Mouse (Mus musculus) lung, embryonic 16.5 days (tissue): ENCODE data around the gene Gm1043. TPM values are rescaled to one million over a fixed set of nuclear protein-coding genes. Genes with fewer than 3 reads are reported as not detected.

Experiments
- ATAC-seq: fragments of 200-750 bp; cut with Nextera tagmentation; 2 replicates; pipeline ENCODE4 v1.8.0; 2017; ENCODE audit warnings: low read depth, mild to moderate bottlenecking, moderate library complexity
- H3K27ac ChIP-seq: fragments of 300-500 bp; sonication (generic); 2 replicates; pipeline ENCODE4 v1.5.1; 2014; ENCODE audit warnings: mild to moderate bottlenecking, control low read depth, low read length
- H3K27me3 ChIP-seq: fragments of 300-500 bp; sonication (generic); 2 replicates; pipeline ENCODE4 v1.6.1; 2014; ENCODE audit warnings: low read depth, low read length, mixed read lengths; ENCODE audit not compliant: control insufficient read depth, insufficient read depth
- H3K36me3 ChIP-seq: fragments of 300-500 bp; sonication (generic); 2 replicates; pipeline ENCODE4 v1.6.1; 2014; ENCODE audit warnings: low read length; ENCODE audit not compliant: control insufficient read depth, insufficient read depth
- H3K4me1 ChIP-seq: fragments of 300-500 bp; sonication (generic); replicated peaks from 2 replicates; pipeline ENCODE4 v1.6.1; 2014; ENCODE audit warnings: low read length, mixed read lengths; ENCODE audit not compliant: control insufficient read depth, insufficient read depth
- H3K4me2 ChIP-seq: fragments of 300-500 bp; sonication (generic); 2 replicates; pipeline ENCODE4 v1.6.1; 2014; ENCODE audit warnings: low read depth, low read length, control low read depth
- H3K4me3 ChIP-seq: fragments of 300-500 bp; sonication (generic); 2 replicates; pipeline ENCODE4 v1.5.1; 2014; ENCODE audit warnings: mild to moderate bottlenecking, low read length, control low read depth
- H3K9ac ChIP-seq: fragments of 300-500 bp; sonication (generic); 2 replicates; pipeline ENCODE4 v1.6.1; 2014; ENCODE audit warnings: low read length, control low read depth
- H3K9me3 ChIP-seq: fragments of 300-500 bp; sonication (generic); 2 replicates; pipeline ENCODE4 v1.6.1; 2016; ENCODE audit warnings: low read length; ENCODE audit not compliant: control insufficient read depth
- WGBS: fragments of 180-500 bp; shearing (Covaris S2); extraction: QIAGEN DNeasy Blood & Tissue Kit; methylation state at CpG from one replicate; pipeline ENCODE4 v1.1.7; 2014; 5-methylcytosine and 5-hydroxymethylcytosine counted together
- polyA plus RNA-seq: library from polyadenylated mRNA; unstranded; fragments of >200 nt; fragmentation: Nextera tagmentation; extraction: Ambion mirVana; gene quantifications from 2 replicates; pipeline ENCODE4 v1.2.1, GENCODE M21; 2015

The Gm1043 gene
- polyA plus RNA-seq, 1 experiment from 2014 or later: not detected

- peak overlapping the region; percentile 52 for H3K4me3 ChIP-seq
- H3K9me3 ChIP-seq: no peaks in the 10 kb centered on the region; the same call in 1 of the 2 replicates
- peak overlapping the region; percentile 59 for H3K4me2 ChIP-seq
- H3K36me3 ChIP-seq: no peaks in the 10 kb centered on the region
- peak overlapping the region; percentile 46 for H3K9ac ChIP-seq
- no peak overlapping the region for H3K27ac ChIP-seq
- peaks cover 60% of the 10 kb centered on the region for H3K27me3 ChIP-seq
- WGBS: 1% methylated on average over 29 of the region's 37 CpGs
- H3K4me1 ChIP-seq: peaks cover 8% of the 10 kb centered on the region
- ATAC-seq: no peak
Observed at GRCm38 (mm10) chr5:37246138-37246910, 161.2 kb downstream of the Gm1043 start.

- Histone ChIP-seq H3K36me3 (no peaks in the 10 kb centered on the region), H3K4me1 (no peaks in the 10 kb centered on the region; the same call in 1 of the 2 replicates), H3K4me3 (no peak overlapping the region), H3K9ac (no peak overlapping the region), H3K4me2 (no peak overlapping the region), H3K27me3 (peaks cover 49% of the 10 kb centered on the region), H3K9me3 (no peaks in the 10 kb centered on the region), H3K27ac (no peak overlapping the region)
- ATAC-seq: no peak
- 33% methylated on average over 4 of the region's 4 CpGs for WGBS
Observed at GRCm38 (mm10) chr5:37247456-37247855, 162.3 kb downstream of the Gm1043 start.

- no peaks in the 10 kb centered on the region; the same call in 1 of the 2 replicates for H3K4me1 ChIP-seq
- WGBS: 63% methylated on average over 3 of the region's 3 CpGs
- no peaks in the 10 kb centered on the region for H3K36me3 ChIP-seq
- H3K27me3 ChIP-seq: peaks cover 35% of the 10 kb centered on the region
- no peak overlapping the region for H3K9ac ChIP-seq
- no peak for ATAC-seq
- H3K4me3 ChIP-seq: no peak overlapping the region
- no peaks in the 10 kb centered on the region for H3K9me3 ChIP-seq
- H3K27ac ChIP-seq: no peak overlapping the region
- H3K4me2 ChIP-seq: no peak overlapping the region
Observed at GRCm38 (mm10) chr5:37248870-37249269, 163.7 kb downstream of the Gm1043 start.

GRCm38 (mm10) chr5:37251596-37251995, 166.4 kb downstream of the Gm1043 start:
- no peak for ATAC-seq
- no peaks in the 10 kb centered on the region for H3K36me3 ChIP-seq
- H3K27me3 ChIP-seq: peaks cover 8% of the 10 kb centered on the region
- H3K4me2 ChIP-seq: no peak overlapping the region
- H3K4me3 ChIP-seq: no peak overlapping the region
- H3K9ac ChIP-seq: no peak overlapping the region
- 57% methylated on average over 3 of the region's 3 CpGs for WGBS
- no peak overlapping the region for H3K27ac ChIP-seq
- no peaks in the 10 kb centered on the region for H3K4me1 ChIP-seq
- H3K9me3 ChIP-seq: no peaks in the 10 kb centered on the region

- Histone ChIP-seq H3K27ac (no peak overlapping the region), H3K9ac (no peak overlapping the region), H3K4me3 (no peak overlapping the region), H3K36me3 (no peaks in the 10 kb centered on the region), H3K4me1 (no peaks in the 10 kb centered on the region), H3K9me3 (no peaks in the 10 kb centered on the region), H3K27me3 (peaks cover 4% of the 10 kb centered on the region), H3K4me2 (no peak overlapping the region)
- 71% methylated on average over 9 of the region's 9 CpGs for WGBS
- no peak for ATAC-seq
Observed at GRCm38 (mm10) chr5:37252101-37252804, 167.1 kb downstream of the Gm1043 start.

GRCm38 (mm10) chr5:37254523-37254922, 169.4 kb downstream of the Gm1043 start:
- H3K36me3 ChIP-seq: no peaks in the 10 kb centered on the region
- no peak overlapping the region for H3K4me3 ChIP-seq
- no peaks in the 10 kb centered on the region for H3K27me3 ChIP-seq
- no peak overlapping the region for H3K4me2 ChIP-seq
- no peak overlapping the region for H3K27ac ChIP-seq
- WGBS: 71% methylated on average over 4 of the region's 4 CpGs
- no peak overlapping the region for H3K9ac ChIP-seq
- H3K4me1 ChIP-seq: no peaks in the 10 kb centered on the region
- ATAC-seq: no peak
- no peaks in the 10 kb centered on the region for H3K9me3 ChIP-seq

- H3K36me3 ChIP-seq: no peaks in the 10 kb centered on the region
- WGBS: 57% methylated on average over 7 of the region's 7 CpGs
- ATAC-seq: no peak
Observed at GRCm38 (mm10) chr5:37256823-37257222, 171.7 kb downstream of the Gm1043 start.

GRCm38 (mm10) chr5:37257243-37257642, 172.1 kb downstream of the Gm1043 start:
- 46% methylated on average over 5 of the region's 5 CpGs for WGBS
- H3K36me3 ChIP-seq: no peaks in the 10 kb centered on the region

More at GRCm38 (mm10) chr5:37256823-37257222, 171.7 kb downstream of the Gm1043 start:
- Histone ChIP-seq H3K4me3 (no peak overlapping the region), H3K9me3 (no peaks in the 10 kb centered on the region), H3K4me2 (no peak overlapping the region), H3K27ac (no peak overlapping the region), H3K27me3 (no peaks in the 10 kb centered on the region), H3K9ac (no peak overlapping the region), H3K4me1 (no peaks in the 10 kb centered on the region)

GRCm38 (mm10) chr5:37261734-37262133, 176.6 kb downstream of the Gm1043 start:
- Histone ChIP-seq H3K9me3 (no peaks in the 10 kb centered on the region), H3K36me3 (no peaks in the 10 kb centered on the region), H3K9ac (no peak overlapping the region), H3K4me1 (no peaks in the 10 kb centered on the region), H3K4me3 (no peak overlapping the region), H3K27me3 (no peaks in the 10 kb centered on the region), H3K4me2 (no peak overlapping the region), H3K27ac (no peak overlapping the region)
- no peak for ATAC-seq
- 66% methylated on average over 5 of the region's 5 CpGs for WGBS

More at GRCm38 (mm10) chr5:37257243-37257642, 172.1 kb downstream of the Gm1043 start:
- Histone ChIP-seq H3K4me2 (no peak overlapping the region), H3K27me3 (no peaks in the 10 kb centered on the region), H3K27ac (no peak overlapping the region), H3K4me1 (no peaks in the 10 kb centered on the region), H3K9ac (no peak overlapping the region), H3K9me3 (no peaks in the 10 kb centered on the region), H3K4me3 (no peak overlapping the region)
- ATAC-seq: no peak
